Mouse (Mus musculus) cortical plate, adult 2 months (tissue): ENCODE results near the gene Olfr485. TPM values are rescaled to one million over a fixed set of nuclear protein-coding genes. Genes with fewer than 3 reads are reported as not detected.
"Not testable (repeated sequence)": the region's sequence is repeated elsewhere in the genome, so short reads cannot be mapped to it uniquely, and the experiment has no call there.

Experiments used
- H3K27ac ChIP-seq: fragments of 200-500 bp; 2 replicates; pipeline ENCODE4 v1.5.1; 2012; ENCODE audit warnings: low read length, control low read depth, inconsistent platforms; ENCODE audit not compliant: insufficient read depth
- H3K4me1 ChIP-seq: fragments of 200-500 bp; 2 replicates; pipeline ENCODE4 v1.6.1; 2011; ENCODE audit warnings: low read length; ENCODE audit not compliant: control insufficient read depth, insufficient read depth
- H3K4me3 ChIP-seq: fragments of 200-500 bp; 2 replicates; pipeline ENCODE4 v1.5.1; 2011; ENCODE audit warnings: mild to moderate bottlenecking, low read length, control low read depth; ENCODE audit not compliant: insufficient read depth
- CTCF ChIP-seq: fragments of 200-500 bp; IDR thresholded peaks from 2 replicates; pipeline ENCODE4 v1.5.1; 2011; ENCODE audit warnings: mild to moderate bottlenecking, control low read depth, low read length; ENCODE audit not compliant: insufficient read depth; ENCODE audit errors: extremely low read depth
- POLR2A ChIP-seq: fragments of 200-500 bp; IDR thresholded peaks from 2 replicates; pipeline ENCODE4 v1.6.1; 2011; ENCODE audit warnings: mild to moderate bottlenecking, low read length, control low read depth; ENCODE audit not compliant: insufficient read depth; ENCODE audit errors: extremely low read depth
- polyA plus RNA-seq: library from polyadenylated mRNA; depleted of rRNA; stranded (reverse); fragments of >200 nt; gene quantifications from 2 replicates; pipeline ENCODE4 v1.2.3, GENCODE M21; 2012; rRNA removed

Gene Olfr485
- polyA plus RNA-seq, result not detected in 2 replicates

DNA sequence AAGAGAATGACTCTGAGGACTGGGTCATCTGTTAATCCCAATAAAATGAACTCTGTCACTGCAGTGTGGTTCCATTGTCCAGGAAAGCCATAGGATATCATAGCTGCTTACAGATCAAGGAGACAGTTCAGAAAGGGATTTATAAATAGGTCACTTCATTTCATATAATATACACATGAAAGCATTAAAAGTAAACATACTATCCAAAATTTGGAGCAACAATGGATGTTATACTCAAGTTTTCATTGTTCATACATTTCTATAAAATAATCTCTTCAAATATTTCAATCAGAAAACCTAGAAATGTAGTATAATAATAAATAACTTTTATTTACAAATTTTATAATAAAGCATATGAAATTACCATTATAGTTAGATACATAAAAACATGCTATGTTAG is at the start of gene Olfr485:
Gene Olfr485, minus strand, starts transcription at position 101 of the 400 bp plus-strand sequence.
- TF ChIP-seq POLR2A (no peak), CTCF (no peak)

DNA sequence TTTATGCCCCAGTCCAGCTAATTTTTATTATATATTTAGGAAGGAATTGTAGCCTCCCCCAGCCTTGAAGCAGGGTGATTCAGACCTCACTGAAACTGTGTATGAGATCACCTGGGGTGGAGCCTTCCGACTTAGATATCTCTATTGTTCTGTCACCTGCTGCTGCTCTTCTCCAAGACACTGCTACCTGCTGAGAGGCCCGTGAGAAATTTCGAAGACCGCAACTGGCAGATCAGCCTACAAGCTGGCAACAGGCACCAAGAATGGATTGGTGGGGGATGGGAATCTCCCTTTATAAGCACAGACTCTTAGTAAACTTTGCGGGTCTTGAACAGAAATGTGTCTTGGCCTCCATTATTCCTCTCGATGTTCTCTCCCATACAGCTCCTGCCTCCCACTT is 37.3 kb upstream of the Olfr485 start:
- H3K27ac ChIP-seq, result no peak overlapping the region
- H3K4me3 ChIP-seq, result no peak overlapping the region
- TF ChIP-seq CTCF (no peak), POLR2A (no peak)
- H3K4me1 ChIP-seq, result no peaks in the 10 kb centered on the region

More for the DNA sequence above, at the start of gene Olfr485:
- no peaks in the 10 kb centered on the region for H3K4me1 ChIP-seq
- H3K4me3 ChIP-seq, result no peak within 1 kb of the TSS
- no peak within 1 kb of the TSS for H3K27ac ChIP-seq

DNA sequence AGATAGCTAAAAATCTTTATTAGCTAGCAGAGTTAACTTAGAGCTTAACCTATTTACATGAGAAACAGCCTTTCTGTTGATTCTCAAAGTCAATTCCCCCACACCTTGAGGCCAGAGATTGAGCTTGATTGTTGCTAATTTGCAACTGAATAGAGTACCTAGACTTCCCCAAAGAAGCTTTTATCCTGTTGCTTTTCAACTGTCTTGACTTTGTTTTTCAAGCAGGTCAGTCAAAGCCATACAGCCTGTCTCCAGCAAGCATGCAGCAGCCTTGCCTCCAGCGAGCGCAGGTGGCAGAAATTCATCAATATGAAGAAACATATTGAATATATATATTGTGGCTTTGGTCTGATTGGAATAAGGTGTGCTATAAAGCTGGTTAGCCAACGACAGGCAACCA is 36.7 kb upstream of the Olfr485 start:
- not testable (repeated sequence) for H3K27ac ChIP-seq, H3K4me1 ChIP-seq, H3K4me3 ChIP-seq

DNA sequence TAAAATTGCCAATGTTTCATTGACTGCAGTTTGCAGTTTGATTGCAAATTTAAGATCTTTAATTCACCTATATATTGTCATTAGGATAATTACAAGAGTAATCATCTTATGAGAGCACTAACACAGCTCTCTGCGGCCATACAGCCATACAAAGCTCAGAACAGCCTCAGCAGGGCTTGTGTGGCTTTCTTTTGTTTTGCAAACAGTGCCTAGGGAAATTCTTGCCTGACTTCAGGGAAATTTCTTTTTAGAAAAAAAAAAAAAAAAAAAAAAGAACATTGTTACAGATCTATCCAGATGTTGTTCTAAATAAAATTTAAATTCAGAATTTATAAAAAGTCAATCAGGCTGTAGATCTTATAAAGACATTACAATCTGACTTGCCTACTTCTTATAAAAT is 33.0 kb upstream of the Olfr485 start:
- not testable (repeated sequence) for H3K4me1 ChIP-seq, H3K27ac ChIP-seq

DNA sequence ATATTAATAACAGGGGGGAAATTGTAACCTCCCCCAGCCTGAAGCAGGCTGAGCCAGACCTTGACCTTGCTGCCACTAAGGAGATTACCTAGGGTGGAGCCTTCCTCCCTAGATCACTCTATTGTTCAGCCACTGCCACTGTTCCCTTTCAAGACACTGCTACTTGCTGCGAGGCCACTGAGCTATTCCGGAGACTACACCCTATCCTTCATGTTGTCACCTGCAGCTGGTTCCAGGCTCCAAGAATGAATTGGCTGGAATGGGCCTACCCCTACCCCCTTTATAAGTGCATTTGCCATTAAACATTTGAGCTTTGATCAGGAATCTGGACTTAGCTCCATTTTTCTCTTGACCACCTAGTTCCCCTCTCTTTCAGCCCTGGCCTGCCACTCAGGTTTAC is 31.5 kb upstream of the Olfr485 start:
- H3K4me3 ChIP-seq, H3K27ac ChIP-seq, H3K4me1 ChIP-seq: not testable (repeated sequence)

More for the DNA sequence above, 33.0 kb upstream of the Olfr485 start:
- not testable (repeated sequence) for H3K4me3 ChIP-seq

DNA sequence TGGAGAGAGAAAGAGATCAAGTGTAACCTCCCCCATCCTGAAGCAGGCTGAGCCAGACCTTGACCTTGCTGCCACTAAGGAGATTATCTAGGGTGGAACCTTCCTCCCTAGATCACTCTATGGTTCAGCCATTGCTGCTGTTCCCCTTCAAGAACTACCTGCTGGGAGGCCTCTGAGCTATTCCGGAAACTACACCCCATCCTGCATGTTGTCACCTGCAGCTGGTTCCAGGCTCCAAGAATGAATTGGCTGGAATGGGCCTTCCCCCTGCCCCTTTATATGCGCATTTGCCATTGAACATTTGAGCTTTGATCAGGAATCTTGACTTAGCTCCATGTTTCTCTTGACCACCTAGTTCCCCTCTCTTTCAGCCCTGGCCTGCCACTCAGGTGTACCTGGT is 25.6 kb upstream of the Olfr485 start:
- not testable (repeated sequence) for H3K27ac ChIP-seq, H3K4me1 ChIP-seq, H3K4me3 ChIP-seq

DNA sequence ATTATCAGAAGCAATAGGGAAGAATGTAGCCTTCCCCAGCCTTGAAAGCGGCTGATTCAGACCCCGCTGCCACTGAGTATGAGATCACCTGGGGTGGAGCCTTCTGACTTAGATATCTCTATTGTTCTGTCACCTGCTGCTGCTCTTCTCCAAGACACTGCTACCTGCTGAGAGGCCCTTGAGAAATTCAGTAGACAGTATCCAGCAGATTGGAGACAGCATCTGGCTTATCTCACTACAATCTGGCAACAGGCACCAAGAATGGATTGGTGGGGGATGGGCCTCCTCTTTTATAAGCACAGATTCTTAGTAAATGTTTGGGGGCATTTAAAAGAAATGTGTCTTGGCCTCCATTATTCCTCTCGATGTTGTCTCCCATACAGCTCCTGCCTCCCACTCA is 24.7 kb upstream of the Olfr485 start:
- H3K4me3 ChIP-seq, H3K4me1 ChIP-seq, H3K27ac ChIP-seq: not testable (repeated sequence)

DNA sequence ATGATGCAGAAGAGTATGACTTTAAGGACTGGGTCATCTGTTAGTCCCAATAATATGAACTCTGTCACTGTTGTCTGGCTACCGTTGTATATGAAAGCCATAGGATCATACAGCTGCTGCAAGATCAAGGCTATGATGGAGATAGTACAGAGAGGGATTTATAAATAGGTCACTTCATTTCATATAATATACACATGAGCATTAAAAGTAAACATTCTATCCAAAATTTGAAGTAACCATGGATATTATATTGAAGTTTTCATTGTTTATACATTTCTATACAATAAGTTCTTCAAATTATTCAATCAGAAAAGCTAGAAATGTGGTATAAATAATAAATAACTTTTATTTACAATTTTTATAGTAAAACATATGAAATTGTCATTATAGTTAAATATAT is 13.0 kb upstream of the Olfr485 start, which contains the start of gene Olfr486:
Gene Olfr486, minus strand, starts transcription at position 101 of the 400 bp plus-strand sequence.
- H3K4me1 ChIP-seq, H3K4me3 ChIP-seq, H3K27ac ChIP-seq: not testable (repeated sequence)

DNA sequence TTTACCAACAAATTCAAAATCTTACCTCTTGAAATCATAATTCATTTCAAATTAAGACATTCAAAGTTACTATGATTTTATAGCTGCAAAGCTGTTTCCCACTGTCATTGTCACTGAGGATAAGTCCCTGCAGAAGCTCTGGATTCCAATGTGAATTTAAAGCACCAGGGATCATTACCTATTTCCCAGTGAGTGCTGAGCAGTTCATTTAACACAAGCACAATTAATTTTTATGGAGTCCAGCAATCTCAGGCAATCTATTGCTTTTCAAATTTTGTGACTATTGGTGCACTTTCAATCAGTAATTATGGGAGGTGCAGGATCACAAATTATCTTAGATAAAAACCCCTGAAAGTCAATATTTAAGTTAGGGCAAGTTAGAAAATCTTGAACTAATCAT is 32.3 kb downstream of the Olfr485 start, which contains the start of gene Olfr484:
Gene Olfr484, minus strand, starts transcription at position 101 of the 400 bp plus-strand sequence.
- Histone ChIP-seq H3K27ac (no peak within 1 kb of the TSS), H3K4me1 (no peaks in the 10 kb centered on the region), H3K4me3 (no peak within 1 kb of the TSS)
- no peak for TF ChIP-seq POLR2A
- TF ChIP-seq CTCF, result no peak

DNA sequence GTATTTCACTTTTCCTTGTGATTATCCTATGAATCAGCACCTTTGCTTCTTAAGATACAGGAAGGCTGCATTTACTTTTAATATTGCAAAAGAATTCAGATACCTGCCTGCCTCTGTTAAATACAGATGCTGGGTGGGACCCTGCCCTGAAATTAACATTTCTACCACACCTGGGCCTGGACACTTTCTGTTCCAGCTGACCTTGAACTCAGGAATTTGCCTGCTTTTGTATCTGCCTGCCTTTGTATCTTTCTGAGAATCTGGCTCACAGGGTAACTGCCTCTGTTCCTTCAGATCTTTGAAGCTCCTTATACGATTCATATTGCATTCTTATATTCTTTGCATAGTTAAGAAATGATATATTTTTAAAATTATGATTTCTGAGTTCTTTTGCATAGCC is 38.3 kb downstream of the Olfr485 start:
- Histone ChIP-seq H3K27ac (no peak overlapping the region), H3K4me1 (no peaks in the 10 kb centered on the region), H3K4me3 (no peak overlapping the region)
- TF ChIP-seq CTCF (no peak), POLR2A (no peak)

DNA sequence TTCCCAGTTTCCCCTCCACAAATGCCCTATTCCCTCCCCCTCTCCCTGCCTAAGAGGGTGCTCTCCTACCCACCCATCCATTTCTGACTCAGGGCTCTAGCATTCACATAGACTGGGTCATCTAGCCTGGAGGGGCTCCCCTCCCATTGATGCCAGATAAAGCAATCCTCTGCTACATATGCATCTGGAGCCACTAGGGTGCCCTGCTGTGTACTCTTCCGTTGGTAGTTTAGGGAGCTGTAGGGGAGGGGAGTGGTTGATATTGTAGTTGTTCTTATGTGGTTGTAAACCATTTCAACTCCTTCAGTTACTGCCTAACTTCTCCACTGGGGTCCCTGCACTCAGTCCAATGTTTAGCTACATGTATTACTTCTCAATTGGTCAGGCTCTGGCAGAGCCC is 39.0 kb downstream of the Olfr485 start:
- TF ChIP-seq POLR2A, result no peak
- H3K4me1 ChIP-seq, result no peaks in the 10 kb centered on the region
- H3K27ac ChIP-seq, result no peak overlapping the region
- H3K4me3 ChIP-seq, result no peak overlapping the region

Other genes starting within 250 kb of the Olfr485 start
- not detected in 2 replicates for gene Olfr473, start 229.4 kb downstream of the Olfr485 start, polyA plus RNA-seq
- gene Olfr474, start 205.2 kb downstream of the Olfr485 start, polyA plus RNA-seq, result not detected in 2 replicates
- gene Olfr476, start 195.1 kb downstream of the Olfr485 start, polyA plus RNA-seq, result not detected in 2 replicates
- not detected in 2 replicates for gene Olfr477, start 173.2 kb downstream of the Olfr485 start, polyA plus RNA-seq
- not detected in 2 replicates for gene Olfr478, start 125.9 kb downstream of the Olfr485 start, polyA plus RNA-seq
- gene Olfr479, start 109.2 kb downstream of the Olfr485 start, polyA plus RNA-seq, result not detected in 2 replicates
- gene Olfr480, start 92.5 kb downstream of the Olfr485 start, polyA plus RNA-seq, result not detected in 2 replicates
- gene Olfr481, start 80.0 kb downstream of the Olfr485 start, polyA plus RNA-seq, result not detected in 2 replicates
- not detected in 2 replicates for gene Olfr482, start 62.3 kb downstream of the Olfr485 start, polyA plus RNA-seq
- not detected in 2 replicates for gene Olfr483, start 59.0 kb downstream of the Olfr485 start, polyA plus RNA-seq
- gene Olfr484, start 32.4 kb downstream of the Olfr485 start, polyA plus RNA-seq, result not detected in 2 replicates
- gene Olfr486, start 12.9 kb upstream of the Olfr485 start, polyA plus RNA-seq, result not detected in 2 replicates
- not detected in 2 replicates for gene Olfr487, start 54.8 kb upstream of the Olfr485 start, polyA plus RNA-seq
- not detected in 2 replicates for gene Olfr488, start 98.5 kb upstream of the Olfr485 start, polyA plus RNA-seq
- not detected in 2 replicates for gene Olfr490, start 129.1 kb upstream of the Olfr485 start, polyA plus RNA-seq
- gene Olfr491, start 153.6 kb upstream of the Olfr485 start, polyA plus RNA-seq, result not detected in 2 replicates
- not detected in 2 replicates for gene Olfr492, start 163.8 kb upstream of the Olfr485 start, polyA plus RNA-seq
- not detected in 2 replicates for gene Olfr493, start 187.1 kb upstream of the Olfr485 start, polyA plus RNA-seq
- gene Olfr494, start 205.5 kb upstream of the Olfr485 start, polyA plus RNA-seq, result not detected in 2 replicates
- gene Olfr495, start 233.3 kb upstream of the Olfr485 start, polyA plus RNA-seq, result not detected in 2 replicates